Mouse (Mus musculus): ENCODE measurements around the gene Cpt1b. TPM values are rescaled to one million over a fixed set of nuclear protein-coding genes. Genes with fewer than 3 reads are reported as not detected.
A peak's percentile ranks its signal among the peaks of the same experiment; 100 is the strongest.

Cpt1b gene
- 6.3 and 6.8 TPM in 2 replicates for total RNA-seq (2017)

DNA sequence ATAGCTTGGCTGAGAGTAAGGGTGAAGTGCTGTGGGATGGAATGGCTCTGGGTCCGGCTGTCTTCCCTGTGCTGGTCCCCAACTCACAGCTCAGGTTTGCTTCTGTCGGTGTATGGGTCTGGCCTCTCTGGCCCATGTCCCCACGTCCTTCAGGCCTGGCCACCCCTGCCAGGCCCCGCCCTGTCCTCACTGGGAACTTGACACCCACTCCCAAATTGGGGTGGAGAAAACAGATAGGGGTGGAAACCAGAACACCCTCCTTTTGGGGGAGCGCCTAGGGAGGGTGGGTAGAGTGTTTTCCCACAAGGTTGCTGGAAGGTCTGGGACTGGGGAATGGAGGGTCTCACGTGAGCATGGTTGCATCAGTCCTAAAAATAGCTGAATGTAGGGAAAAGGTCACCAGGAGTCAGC is at the start of gene Cpt1b:
Cpt1b (minus strand) TSS at position 153 of the 411 bp plus-strand sequence.
- no peak for ATAC-seq (ENCODE audit: extremely low read depth, insufficient number of reproducible peaks, low FRiP score, poor library complexity, severe bottlenecking)

DNA sequence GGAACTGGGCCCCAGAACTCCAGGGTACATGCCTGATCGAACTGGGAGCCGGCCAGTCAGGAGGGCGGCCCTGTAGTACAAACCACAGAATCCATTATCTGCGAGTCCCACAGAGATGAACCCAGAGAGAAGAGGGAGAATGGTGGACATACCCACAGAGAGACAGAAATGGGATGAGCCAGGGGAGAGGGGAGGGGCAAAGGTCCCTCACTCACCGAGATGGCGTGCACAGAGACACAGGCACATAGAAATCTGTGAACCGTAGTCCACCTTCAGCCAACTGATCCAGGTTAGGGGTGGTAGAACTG is 49.6 kb upstream of the Cpt1b start:
- no peak for ATAC-seq (ENCODE audit: extremely low read depth, insufficient number of reproducible peaks, low FRiP score, poor library complexity, severe bottlenecking)

DNA sequence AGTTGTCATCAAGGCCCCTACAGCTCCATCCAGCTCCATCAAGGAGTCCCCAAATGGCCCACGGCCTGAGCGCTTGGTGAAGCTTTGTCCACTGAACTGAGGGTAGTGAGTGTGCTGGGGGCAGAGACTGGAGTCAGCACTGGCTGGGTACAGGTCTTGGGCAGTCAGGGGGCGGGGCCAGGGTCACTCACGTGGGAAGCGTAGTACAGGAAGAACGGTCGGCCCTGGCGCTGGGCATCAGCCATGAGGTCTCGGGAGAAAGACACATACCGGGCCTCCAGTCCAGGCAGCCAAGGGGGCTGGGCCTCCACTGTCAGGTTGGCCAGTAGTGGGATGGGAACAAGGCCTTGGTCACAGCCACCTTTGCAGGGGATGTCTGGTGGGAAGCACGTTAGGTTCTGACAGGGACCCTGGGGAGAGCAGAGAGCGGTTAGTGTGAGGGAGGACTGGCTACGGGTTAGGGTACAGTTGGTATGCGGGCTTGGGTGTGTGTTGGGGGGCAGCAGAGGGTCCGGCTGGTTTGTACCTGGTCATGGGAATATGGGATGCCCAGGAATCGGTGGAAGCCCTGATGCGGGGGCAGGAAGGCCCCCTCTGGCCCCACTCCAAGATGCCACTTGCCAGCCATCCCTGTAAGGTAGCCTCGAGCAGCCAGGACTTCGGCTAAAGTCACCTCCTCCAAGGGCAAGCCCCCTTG is 49.1 kb upstream of the Cpt1b start:
- no peak for ATAC-seq (ENCODE audit: extremely low read depth, insufficient number of reproducible peaks, low FRiP score, poor library complexity, severe bottlenecking)

DNA sequence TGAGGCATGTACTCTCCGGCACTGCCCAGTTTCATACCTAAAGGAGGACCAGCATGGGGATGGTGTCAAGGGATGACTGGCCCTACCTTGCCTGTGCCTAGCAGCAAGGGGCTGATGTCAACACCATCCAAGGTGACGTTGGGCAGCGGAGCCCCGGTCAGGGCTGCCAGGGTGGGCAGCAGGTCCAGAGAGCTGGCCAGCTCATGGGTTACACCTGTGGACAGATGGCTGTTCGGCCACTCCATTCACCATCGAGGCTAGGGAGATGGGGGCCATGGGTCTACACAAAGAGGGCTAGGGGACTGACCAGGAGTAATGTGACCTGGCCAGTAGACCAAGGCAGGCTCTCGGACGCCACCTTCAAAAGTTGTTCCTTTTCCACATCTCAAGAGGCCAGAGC is 48.3 kb upstream of the Cpt1b start:
- ATAC-seq (ENCODE audit: extremely low read depth, insufficient number of reproducible peaks, low FRiP score, poor library complexity, severe bottlenecking) = no peak

DNA sequence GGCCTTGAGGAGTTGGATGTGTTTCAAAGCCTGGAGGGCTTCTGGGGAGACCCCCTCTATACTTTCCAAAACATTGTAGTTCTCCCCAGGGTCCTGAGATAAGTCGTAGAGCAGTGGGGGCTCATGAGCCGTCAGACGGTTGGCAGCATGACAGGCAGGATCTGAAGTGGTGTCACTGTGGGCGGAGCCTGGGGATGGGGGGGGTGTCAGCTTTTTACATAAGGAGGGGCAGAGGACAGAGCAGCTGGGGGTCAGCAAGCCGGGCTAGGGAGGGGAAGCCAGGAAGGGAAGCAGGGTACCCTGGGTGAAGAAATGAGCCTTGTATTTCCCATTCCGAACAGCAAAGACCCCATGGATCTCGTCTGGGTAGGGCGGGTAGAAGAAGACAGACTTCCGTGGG is 47.7 kb upstream of the Cpt1b start:
- ATAC-seq (ENCODE audit: extremely low read depth, insufficient number of reproducible peaks, low FRiP score, poor library complexity, severe bottlenecking) = no peak

DNA sequence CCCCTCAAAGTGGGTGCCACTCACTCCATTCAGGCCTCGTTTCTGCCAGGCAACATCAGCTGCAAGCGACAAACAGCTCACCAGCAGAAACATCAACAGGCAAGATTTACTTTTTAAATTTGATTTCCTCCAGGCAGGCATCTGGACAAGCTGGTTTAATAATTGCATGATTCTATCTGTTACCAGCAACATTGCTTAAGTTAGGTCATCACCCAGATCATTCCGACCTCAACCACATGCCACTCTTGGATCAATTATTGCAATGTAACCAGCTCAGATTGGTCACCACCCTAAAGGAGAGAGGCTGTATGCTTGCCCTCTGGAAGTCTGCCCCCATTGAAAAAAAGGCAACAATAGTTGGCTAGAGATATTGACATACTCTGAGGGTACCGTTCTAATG is 45.8 kb upstream of the Cpt1b start:
- ATAC-seq (ENCODE audit: extremely low read depth, insufficient number of reproducible peaks, low FRiP score, poor library complexity, severe bottlenecking) = no peak

DNA sequence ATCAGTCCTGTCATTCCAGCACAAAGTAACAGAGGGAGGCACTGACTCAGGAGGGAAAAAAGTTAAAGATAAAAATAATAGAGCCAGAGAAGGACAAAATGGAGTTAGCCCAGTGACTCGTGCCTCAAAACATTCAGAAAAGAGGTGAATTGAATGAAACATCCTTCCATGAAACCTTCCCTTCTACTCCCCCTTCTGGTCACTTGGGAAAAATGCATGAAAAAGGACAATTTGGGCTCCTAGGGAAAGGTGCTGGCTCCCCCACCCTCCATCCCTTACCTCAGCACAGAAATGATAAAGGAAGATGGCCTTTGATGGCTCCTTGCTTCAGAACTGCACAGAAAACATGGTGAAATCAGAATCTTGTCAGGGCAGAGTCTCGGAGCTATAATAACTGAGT is 42.9 kb upstream of the Cpt1b start:
- ATAC-seq (ENCODE audit: extremely low read depth, insufficient number of reproducible peaks, low FRiP score, poor library complexity, severe bottlenecking) = no peak

DNA sequence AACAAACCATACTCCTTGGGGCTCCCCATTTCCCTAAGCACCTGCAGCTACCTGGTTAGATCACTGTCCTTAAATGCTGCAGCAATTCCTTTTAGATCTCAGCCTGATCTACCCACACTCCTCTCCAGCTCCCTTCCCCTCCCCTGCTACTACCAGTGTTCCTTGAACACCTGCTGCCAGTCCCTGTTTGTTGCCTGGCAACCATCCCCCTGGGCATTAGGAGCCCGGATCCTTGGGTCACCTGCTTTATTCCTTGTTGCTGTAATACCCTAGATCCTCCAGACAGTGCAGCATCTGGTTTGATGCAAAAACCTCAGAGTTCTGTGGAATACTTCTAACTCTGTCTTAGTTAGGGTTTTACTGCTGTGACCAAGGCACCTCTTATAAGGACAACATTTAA is 39.4 kb upstream of the Cpt1b start:
- ATAC-seq (ENCODE audit: extremely low read depth, insufficient number of reproducible peaks, low FRiP score, poor library complexity, severe bottlenecking) = no peak

DNA sequence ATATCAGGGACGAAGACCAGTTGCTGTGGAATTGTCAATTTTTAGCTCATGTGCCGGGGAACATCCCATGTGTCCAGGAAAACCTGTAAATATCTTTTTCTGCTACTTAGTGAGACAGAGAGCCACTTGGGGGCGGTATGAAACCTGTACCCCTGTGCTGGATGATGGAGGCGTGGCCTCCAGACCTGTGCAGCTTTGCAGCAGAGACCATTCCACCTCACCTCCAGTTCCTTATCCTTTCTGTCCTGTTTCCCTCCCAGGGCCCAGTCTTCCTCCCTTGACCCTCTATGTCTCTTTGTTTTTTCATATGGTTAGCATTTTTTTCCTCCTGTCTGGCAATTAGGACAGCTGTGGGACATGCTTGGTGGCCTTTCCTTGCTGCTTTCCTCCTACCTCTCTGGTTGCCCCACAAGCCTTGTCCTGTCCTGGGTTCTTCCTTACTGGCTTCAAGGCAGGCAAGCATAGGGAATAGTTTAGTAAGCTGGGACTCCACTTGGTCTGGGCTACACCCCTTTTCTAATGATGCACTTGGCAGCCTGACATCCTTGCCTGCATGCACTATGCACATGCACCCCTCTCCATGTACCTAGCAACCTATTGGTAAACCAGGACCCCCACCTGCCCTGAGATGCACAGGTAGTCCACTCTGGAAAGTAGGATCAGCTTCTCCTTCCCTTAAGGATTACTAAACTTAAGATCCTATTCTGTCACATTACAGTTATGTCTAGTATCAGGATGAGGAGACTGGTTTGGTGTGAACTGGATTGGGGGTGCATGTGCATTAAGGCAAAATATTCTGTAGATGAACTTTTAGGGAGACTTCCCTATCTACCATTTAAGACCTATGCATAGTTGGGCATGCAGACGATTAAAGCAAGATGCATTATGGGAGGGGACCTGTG is 37.9 kb upstream of the Cpt1b start:
- ATAC-seq (ENCODE audit: extremely low read depth, insufficient number of reproducible peaks, low FRiP score, poor library complexity, severe bottlenecking) = no peak

DNA sequence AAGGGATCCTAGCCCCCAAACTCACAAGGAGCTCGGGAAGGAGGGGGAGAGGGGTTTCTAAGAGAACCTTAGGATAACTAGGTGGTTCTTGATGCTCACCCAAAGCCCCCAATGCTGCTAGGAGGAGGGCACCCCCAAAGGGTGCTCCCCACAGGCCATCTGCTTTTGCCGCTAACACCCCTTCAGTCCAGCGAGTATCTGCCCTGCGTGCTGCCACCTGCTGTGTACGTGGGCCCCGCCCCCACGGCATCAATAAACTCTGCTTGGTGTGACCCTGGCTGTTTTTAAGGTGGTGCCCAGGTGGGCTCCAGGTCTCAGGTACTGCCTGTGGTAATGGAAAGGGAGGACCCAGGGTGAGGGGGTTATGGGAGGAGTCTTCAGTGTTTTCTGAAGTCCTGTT is 36.5 kb upstream of the Cpt1b start:
- ATAC-seq (ENCODE audit: extremely low read depth, insufficient number of reproducible peaks, low FRiP score, poor library complexity, severe bottlenecking) = no peak

DNA sequence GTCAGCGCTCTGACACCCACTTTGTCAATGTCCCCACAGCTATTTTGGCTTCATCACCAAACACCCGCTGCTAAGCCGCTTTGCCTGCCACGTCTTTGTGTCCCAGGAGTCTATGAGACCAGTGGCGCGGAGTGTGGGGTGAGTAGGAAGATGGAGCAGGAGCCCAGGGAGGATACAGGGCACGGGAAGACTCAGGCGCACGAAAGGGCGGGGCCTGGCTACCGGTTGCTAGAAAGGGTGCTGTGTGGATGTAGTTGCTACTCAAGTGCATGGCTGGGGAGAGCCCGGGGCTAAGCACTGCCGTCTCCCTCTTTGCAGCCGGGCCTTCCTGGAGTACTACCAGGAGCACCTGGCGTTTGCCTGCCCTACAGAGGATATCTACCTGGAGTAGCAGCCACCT is 35.7 kb upstream of the Cpt1b start:
- no peak for ATAC-seq (ENCODE audit: extremely low read depth, insufficient number of reproducible peaks, low FRiP score, poor library complexity, severe bottlenecking)

DNA sequence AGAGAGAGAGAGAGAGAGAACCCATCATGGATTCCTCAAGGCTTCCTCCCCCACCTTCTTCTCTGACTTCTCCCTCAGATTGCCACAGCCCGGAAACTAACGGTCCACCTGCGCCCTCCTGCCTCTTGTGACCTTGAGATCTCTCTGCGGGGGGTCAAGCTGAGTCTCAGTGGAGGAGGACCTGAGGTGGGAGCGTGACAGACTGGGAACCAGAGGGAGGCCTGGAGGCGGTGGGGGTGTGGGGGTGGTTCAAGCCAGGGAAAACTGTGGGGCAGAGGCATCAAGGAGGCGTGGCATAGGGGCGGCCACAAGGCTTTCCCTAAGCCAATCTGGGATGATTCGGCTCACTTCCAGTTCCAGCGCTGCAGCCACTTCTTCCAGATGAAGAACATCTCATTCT is 34.6 kb upstream of the Cpt1b start:
- ATAC-seq (ENCODE audit: extremely low read depth, insufficient number of reproducible peaks, low FRiP score, poor library complexity, severe bottlenecking) = no peak

DNA sequence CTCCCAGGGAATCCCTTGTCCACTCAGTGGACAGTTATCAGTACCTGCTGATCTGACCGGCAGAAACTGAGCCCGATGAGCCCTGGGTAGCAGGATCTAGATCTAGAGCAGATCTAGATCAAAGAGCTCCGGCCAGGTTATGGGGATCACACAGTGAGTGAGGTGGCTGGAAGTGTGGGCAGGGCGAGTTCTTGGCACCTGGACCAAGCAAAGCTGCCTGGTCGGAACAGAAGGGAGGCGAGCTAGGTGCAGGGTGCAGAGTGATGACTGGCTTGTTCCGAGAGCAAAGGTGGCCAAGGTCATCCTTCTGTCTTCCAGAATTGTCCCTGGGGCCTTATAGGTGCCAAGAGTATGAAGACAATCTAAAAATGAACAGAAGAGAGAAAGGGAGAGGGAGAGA is 34.2 kb upstream of the Cpt1b start:
- no peak for ATAC-seq (ENCODE audit: extremely low read depth, insufficient number of reproducible peaks, low FRiP score, poor library complexity, severe bottlenecking)

DNA sequence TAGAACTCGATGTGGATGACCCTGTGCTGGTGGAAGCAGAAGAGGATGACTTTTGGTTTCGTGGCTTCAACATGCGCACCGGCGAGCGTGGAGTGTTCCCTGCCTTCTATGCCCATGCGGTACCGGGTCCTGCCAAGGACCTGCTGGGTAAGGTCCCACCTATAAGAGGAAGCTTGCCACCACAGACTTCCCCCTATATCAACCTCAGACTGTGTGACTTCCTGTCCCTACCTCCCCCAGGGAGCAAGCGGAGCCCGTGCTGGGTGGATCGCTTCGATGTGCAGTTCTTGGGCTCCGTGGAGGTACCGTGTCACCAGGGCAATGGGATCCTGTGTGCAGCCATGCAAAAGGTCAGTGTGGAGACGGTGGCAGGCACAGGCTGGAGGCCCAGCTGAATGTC is 33.3 kb upstream of the Cpt1b start:
- peak; percentile 59; the same call in 1 of the 2 replicates for ATAC-seq (ENCODE audit: extremely low read depth, insufficient number of reproducible peaks, low FRiP score, poor library complexity, severe bottlenecking)

DNA sequence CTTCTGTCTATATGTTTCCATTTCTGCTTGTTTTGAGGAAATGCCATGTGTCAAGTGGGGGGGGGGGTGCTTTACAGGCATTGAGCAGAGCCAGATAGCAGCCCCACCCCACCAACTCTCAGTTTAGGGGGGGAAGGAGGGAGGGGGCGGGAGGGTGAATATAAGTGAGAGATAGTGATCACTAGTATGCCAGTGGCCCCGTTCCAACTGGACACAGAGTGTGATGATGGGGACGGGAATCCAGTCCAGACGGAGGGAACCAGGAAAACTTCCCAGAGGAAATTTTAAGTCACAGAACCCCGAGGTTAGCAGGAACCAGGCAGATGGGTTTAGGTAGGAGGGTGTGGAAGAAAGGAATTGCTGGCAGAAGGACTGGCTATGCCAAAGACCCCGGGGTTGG is 30.0 kb upstream of the Cpt1b start:
- ATAC-seq (ENCODE audit: extremely low read depth, insufficient number of reproducible peaks, low FRiP score, poor library complexity, severe bottlenecking) = no peak

DNA sequence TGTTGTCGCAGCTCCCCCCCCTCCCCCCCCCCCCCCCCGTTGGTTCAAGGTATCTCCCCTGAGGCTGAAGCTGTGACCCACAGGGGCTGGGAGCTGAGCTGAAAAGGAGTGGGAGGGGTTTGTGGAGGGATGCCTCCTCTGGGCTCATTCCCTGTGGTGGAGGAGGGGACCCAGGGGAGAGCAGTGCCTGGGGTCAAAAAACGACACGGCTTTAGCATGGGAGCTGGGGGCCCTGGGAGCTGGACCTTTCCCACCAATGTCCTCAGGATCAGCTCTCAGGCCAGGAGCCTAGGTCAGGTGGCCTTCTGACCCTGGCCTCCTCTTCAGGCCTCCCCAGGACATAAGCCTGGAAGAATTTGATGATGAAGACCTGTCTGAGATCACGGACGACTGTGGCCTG is 29.2 kb upstream of the Cpt1b start:
- no peak for ATAC-seq (ENCODE audit: extremely low read depth, insufficient number of reproducible peaks, low FRiP score, poor library complexity, severe bottlenecking)

DNA sequence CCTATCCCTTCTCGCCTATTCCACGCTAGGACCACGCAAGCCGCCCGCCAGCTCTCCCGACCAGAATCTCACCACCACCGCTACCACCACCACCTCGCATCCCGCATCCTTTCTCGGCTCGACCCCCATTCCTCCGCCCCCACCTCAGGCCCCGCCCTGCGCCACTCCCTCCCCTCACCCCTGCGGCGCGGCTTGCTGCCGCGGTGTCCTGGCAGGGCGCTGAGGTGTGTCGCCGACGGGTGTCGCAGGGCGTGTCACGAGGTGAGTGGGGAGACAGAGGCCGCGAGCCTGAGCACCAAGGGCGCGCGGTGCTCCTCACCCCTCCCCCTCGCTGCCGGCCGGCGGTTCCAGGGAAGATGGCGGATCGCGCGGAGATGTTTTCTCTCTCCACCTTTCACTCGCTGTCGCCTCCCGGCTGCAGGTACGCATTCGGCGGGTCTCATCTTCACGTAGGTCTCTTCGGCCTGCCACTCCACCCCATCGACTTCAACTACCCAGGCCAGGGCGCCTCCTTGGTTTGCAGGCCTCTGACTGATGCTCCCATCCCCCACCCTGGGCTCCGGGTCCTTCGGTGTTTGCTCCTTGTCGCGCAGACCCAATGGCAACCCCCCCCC is 28.3 kb upstream of the Cpt1b start, which contains the start of gene Mapk8ip2:
Mapk8ip2 (plus strand) TSS at position 49 of the 614 bp plus-strand sequence.
- no peak for ATAC-seq (ENCODE audit: extremely low read depth, insufficient number of reproducible peaks, low FRiP score, poor library complexity, severe bottlenecking)

DNA sequence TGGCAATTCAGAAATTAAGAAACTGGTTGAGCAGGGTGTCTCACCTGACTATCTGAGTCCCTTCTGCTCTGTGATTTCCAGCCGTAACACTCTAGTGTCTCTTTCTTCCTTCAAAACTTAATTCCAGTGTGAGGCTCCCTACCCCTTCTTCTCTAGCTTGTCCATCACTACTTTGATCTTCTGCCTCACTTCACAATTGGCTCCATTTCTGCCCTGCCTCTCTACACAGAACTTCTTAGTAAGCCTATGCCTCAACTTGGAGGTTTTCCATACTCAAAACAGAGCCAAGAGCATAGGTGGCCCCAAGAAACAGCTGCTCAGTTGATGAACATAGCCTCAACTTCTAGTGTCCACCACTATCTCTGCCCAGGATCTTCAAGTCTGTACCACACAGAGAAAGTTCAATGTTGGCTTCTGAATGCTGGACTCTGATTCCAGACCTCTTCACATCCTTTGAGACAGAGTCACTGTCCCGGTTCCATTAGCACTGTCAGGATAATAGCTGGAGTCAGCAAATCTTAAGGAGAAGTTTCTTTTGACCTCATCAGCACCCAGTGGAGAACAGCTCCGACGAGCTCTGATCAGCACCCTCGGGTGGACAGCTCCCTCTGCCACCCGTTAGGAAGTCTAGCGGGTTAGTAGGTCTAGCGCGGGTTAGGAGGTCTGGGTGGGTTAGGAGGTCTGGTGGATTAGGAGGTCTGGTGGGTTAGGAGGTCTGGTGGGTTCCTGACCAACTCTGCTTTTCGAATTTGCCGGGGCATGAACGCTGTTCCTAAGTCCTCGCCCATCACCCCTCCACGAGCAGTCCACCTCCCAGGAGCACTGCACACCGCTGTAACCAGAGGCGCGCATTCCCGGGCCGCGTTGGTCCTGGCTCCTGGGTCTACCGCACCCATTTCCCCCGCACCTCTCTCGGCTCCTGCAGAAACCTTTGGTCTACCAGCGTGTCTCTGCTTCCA is 27.5 kb upstream of the Cpt1b start:
- no peak for ATAC-seq (ENCODE audit: extremely low read depth, insufficient number of reproducible peaks, low FRiP score, poor library complexity, severe bottlenecking)

DNA sequence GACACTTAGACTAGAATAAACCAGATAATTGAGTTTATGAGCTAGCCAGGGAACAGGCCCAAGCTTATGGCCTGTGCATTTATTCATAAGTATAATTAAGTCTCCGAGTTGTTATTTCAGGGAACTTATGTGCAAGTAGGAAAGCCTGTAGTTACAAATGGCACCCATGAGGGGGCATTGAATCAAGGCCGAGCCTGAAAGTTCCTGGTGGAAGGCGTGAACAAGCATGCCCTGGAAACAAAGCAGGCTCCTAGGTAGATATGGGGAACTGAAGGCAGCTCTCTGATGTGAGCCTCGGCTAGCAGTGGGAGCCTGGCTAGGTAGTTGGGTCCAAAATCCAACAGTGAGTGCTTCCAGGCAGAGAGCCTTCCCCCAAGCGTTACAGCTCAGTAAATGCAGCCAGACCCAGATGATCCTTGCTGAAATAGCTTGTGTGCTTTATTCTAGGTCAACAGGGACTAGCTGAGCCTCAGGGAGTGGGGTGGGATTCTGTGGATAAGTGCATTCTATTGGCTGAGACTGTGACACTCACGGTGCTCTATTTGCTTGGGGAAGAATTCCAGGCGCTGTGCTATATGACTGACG is 16.9 kb upstream of the Cpt1b start:
- no peak for ATAC-seq (ENCODE audit: extremely low read depth, insufficient number of reproducible peaks, low FRiP score, poor library complexity, severe bottlenecking)
